Mouse (Mus musculus): ENCODE data around the gene Mcoln2. TPM values are rescaled to one million over a fixed set of nuclear protein-coding genes. Genes with fewer than 3 reads are reported as not detected.

Mcoln2 gene
- total and polyA plus RNA-seq, 3 experiments: 31.0 to 34.9 (median 32.0) TPM

- H3K4me1 ChIP-seq (ENCODE audit: control insufficient read depth in 1 of 2, insufficient read depth in 2 of 2): no peaks in the 10 kb centered on the region
- no peaks in the 10 kb centered on the region for H3K27me3 ChIP-seq (replicated peaks)
- H3K9ac ChIP-seq (ENCODE audit: insufficient read depth, low read depth): no peak overlapping the region
- H3K9me3 ChIP-seq (replicated peaks; ENCODE audit: low read length): no peaks in the 10 kb centered on the region
- no peak overlapping the region for H3K27ac ChIP-seq (ENCODE audit: insufficient read depth, low read depth)
- in situ Hi-C loops (cut with MboI; ENCODE audit: low pct_ligation_motif_present, low pct_unique_long_range_greater_than_20kb, low sequenced_read_pairs) (loop anchor here (25.0 kb wide), 1 partner anchor 738 kb away; no protein-coding TSS in a partner anchor), dilution Hi-C loops (cut with MboI; ENCODE audit: extremely low pct_ligation_motif_present, extremely low pct_unique_long_range_greater_than_20kb, low sequenced_read_pairs) (loop anchor here (25.0 kb wide), 1 partner anchor 88 kb away; no protein-coding TSS in a partner anchor)
- H3K36me3 ChIP-seq (replicated peaks in 1 of 2; ENCODE audit: control insufficient read depth in 1 of 2, insufficient read depth in 1 of 2, low read length in 1 of 2): peaks cover 4 to 22% of the 10 kb centered on the region in 2 experiments
- no peaks in the 10 kb centered on the region for H3K79me2 ChIP-seq (replicated peaks; ENCODE audit: control insufficient read depth, extremely low read depth, insufficient read depth, poor library complexity, severe bottlenecking)
- no peak overlapping the region for H3K4me3 ChIP-seq (replicated peaks in 1 of 3; ENCODE audit: low read depth in 2 of 3, low read length in 2 of 3, poor library complexity in 1 of 3)
- DNase-seq (ENCODE audit: extremely low read depth): no peak
- no peak overlapping the region for H3K4me2 ChIP-seq (ENCODE audit: insufficient read depth, low read depth, poor library complexity, severe bottlenecking)
- TF ChIP-seq CHD2 (IDR thresholded peaks at IDR 0.05; ENCODE audit: low read length) (no peak), HCFC1 (IDR thresholded peaks at IDR 0.05; ENCODE audit: low read depth, low read length) (no peak), USF2 (conservative IDR thresholded peaks at IDR 0.05; ENCODE audit: low read depth, low read length) (no peak), MXI1 (IDR thresholded peaks at IDR 0.05; ENCODE audit: low read depth, low read length) (no peak), KAT2A (IDR thresholded peaks at IDR 0.05; ENCODE audit: insufficient replicate concordance, low read length) (no peak), RCOR1 (conservative IDR thresholded peaks at IDR 0.05; ENCODE audit: low read depth, low read length) (no peak), BHLHE40 (IDR thresholded peaks at IDR 0.05; ENCODE audit: low read depth, low read length) (no peak), NRF1 (IDR thresholded peaks at IDR 0.05; ENCODE audit: low read depth, low read length) (no peak), JUND (conservative IDR thresholded peaks at IDR 0.05; ENCODE audit: low read depth, low read length) (no peak), CHD1 (IDR thresholded peaks at IDR 0.05; ENCODE audit: low read depth, low read length) (no peak), POLR2AphosphoS2 (IDR thresholded peaks at IDR 0.05; ENCODE audit: low read depth, low read length) (no peak), USF1 (IDR thresholded peaks at IDR 0.05; ENCODE audit: low read depth, low read length) (no peak), EP300 (IDR thresholded peaks at IDR 0.05; ENCODE audit: low read length) (no peak), ZNF384 (IDR thresholded peaks at IDR 0.05; ENCODE audit: low read depth, low read length) (no peak), ETS1 (conservative IDR thresholded peaks at IDR 0.05; ENCODE audit: low read depth, low read length) (no peak), GABPA (IDR thresholded peaks at IDR 0.05; ENCODE audit: insufficient replicate concordance, low read depth, low read length) (no peak), ZC3H11A (IDR thresholded peaks at IDR 0.05; ENCODE audit: low read depth, low read length) (no peak)
Observed at GRCm38 (mm10) chr3:146199486-146199885, 49.9 kb downstream of the Mcoln2 start.

- H3K27me3 ChIP-seq (replicated peaks): peaks cover 4% of the 10 kb centered on the region
- no peaks in the 10 kb centered on the region for H3K79me2 ChIP-seq (replicated peaks; ENCODE audit: control insufficient read depth, extremely low read depth, insufficient read depth, poor library complexity, severe bottlenecking)
- H3K9ac ChIP-seq (ENCODE audit: insufficient read depth, low read depth): no peak overlapping the region
- no peak for DNase-seq (ENCODE audit: extremely low read depth)
- TF ChIP-seq BHLHE40 (IDR thresholded peaks at IDR 0.05; ENCODE audit: low read depth, low read length): no peak
- TF ChIP-seq MEF2A (IDR thresholded peaks at IDR 0.05; ENCODE audit: borderline replicate concordance, low read depth, low read length): no peak
- TF ChIP-seq HCFC1 (IDR thresholded peaks at IDR 0.05; ENCODE audit: low read depth, low read length): no peak
- no peak for TF ChIP-seq CHD2 (IDR thresholded peaks at IDR 0.05; ENCODE audit: low read length)
- TF ChIP-seq MYC (IDR thresholded peaks at IDR 0.05; ENCODE audit: low read depth, low read length): no peak
- TF ChIP-seq USF2 (conservative IDR thresholded peaks at IDR 0.05; ENCODE audit: low read depth, low read length): no peak
- TF ChIP-seq CHD1 (IDR thresholded peaks at IDR 0.05; ENCODE audit: low read depth, low read length): no peak
- TF ChIP-seq MAZ (IDR thresholded peaks at IDR 0.05; ENCODE audit: low read depth, low read length): no peak
- TF ChIP-seq TBP (conservative IDR thresholded peaks at IDR 0.05; ENCODE audit: low read depth, low read length): no peak
- TF ChIP-seq TCF12 (IDR thresholded peaks at IDR 0.05; ENCODE audit: low read depth, low read length): no peak
- TF ChIP-seq JUN (IDR thresholded peaks at IDR 0.05; ENCODE audit: insufficient read depth, low read depth, low read length): no peak
- no peak for TF ChIP-seq JUND (conservative IDR thresholded peaks at IDR 0.05; ENCODE audit: low read depth, low read length)
- no peak for TF ChIP-seq IRF4 (IDR thresholded peaks at IDR 0.05; ENCODE audit: low read depth, low read length)
- no peak for TF ChIP-seq RCOR1 (conservative IDR thresholded peaks at IDR 0.05; ENCODE audit: low read depth, low read length)
- no peak for TF ChIP-seq NRF1 (IDR thresholded peaks at IDR 0.05; ENCODE audit: low read depth, low read length)
- H3K4me2 ChIP-seq (ENCODE audit: insufficient read depth, low read depth, poor library complexity, severe bottlenecking): no peak overlapping the region
- dilution Hi-C loops (cut with MboI; ENCODE audit: extremely low pct_ligation_motif_present, extremely low pct_unique_long_range_greater_than_20kb, low sequenced_read_pairs): no loop called here
- H3K36me3 ChIP-seq (replicated peaks in 1 of 2; ENCODE audit: control insufficient read depth in 1 of 2, insufficient read depth in 1 of 2, low read length in 1 of 2): no peaks in the 10 kb centered on the region
- H3K4me1 ChIP-seq (ENCODE audit: control insufficient read depth in 1 of 2, insufficient read depth in 2 of 2): peaks cover 2 to 6% of the 10 kb centered on the region in 2 experiments; a peak in 2 of 4 replicates
- in situ Hi-C loops (cut with MboI; ENCODE audit: low pct_ligation_motif_present, low pct_unique_long_range_greater_than_20kb, low sequenced_read_pairs): no loop called here
- H3K27ac ChIP-seq (ENCODE audit: insufficient read depth, low read depth): no peak overlapping the region
- no peaks in the 10 kb centered on the region for H3K9me3 ChIP-seq (replicated peaks; ENCODE audit: low read length)
- H3K4me3 ChIP-seq (replicated peaks in 1 of 3; ENCODE audit: low read depth in 2 of 3, low read length in 2 of 3, poor library complexity in 1 of 3): no peak overlapping the region
Observed at GRCm38 (mm10) chr3:146204375-146204774, 54.7 kb downstream of the Mcoln2 start.
